Mouse (Mus musculus): ENCODE data around the gene Slc7a6os. TPM values are rescaled to one million over a fixed set of nuclear protein-coding genes. Genes with fewer than 3 reads are reported as not detected.

Slc7a6os gene
- 34.5 and 37.4 TPM in 2 replicates for polyA plus RNA-seq (2014; fragmentation: Nextera tagmentation; extraction: Ambion mirVana)

DNA sequence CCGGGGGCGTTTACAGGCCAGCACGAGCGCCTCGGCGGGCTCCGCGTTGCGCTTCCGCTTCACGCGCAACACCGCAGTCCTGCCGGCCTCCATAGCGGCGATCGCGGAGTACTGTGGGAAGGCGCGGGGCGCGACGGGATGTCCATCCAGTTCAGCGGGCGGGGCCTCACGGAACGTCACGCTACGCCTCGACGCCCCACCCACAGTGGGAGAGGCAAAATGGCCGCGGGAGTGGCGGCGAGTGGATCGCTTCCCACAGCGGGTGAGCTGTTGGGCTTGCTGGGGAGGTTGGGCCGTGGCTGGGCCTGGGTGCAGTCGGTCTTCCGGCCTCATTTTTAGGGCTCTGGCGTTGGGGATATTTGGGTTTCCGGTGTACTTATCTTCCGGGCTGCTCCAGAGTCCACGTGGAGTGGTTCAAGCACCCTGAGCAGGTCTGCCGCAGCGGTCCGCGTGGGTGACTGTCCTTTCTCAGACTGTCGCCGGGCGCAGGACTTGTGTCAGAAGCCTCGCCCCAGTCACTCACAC, at the start of gene Slc7a6os, which contains the start of gene Prmt7:
Gene Slc7a6os, minus strand, starts transcription at position 115 of the 525 bp plus-strand sequence.
Gene Prmt7, plus strand, starts transcription at position 116 of the 525 bp plus-strand sequence.
- ATAC-seq (replicated peaks; ENCODE audit: low FRiP score, low TSS enrichment, low read depth) (peak; percentile 98), DNase-seq (ENCODE audit: low spot score) (peak; percentile 96)
- peaks cover 11% of the 10 kb centered on the region for H3K4me1 ChIP-seq (replicated peaks; ENCODE audit: control insufficient read depth, insufficient read depth, low read length)
- H3K9ac ChIP-seq (ENCODE audit: low read length) = peak within 1 kb of the TSS; percentile 93
- H3K27me3 ChIP-seq (replicated peaks; ENCODE audit: control insufficient read depth, insufficient read depth, low read length) = no peaks in the 10 kb centered on the region
- H3K27ac ChIP-seq (ENCODE audit: low read depth) = peak within 1 kb of the TSS; percentile 90
- H3K4me2 ChIP-seq (ENCODE audit: low read length) = peak within 1 kb of the TSS; percentile 84
- H3K9me3 ChIP-seq (ENCODE audit: control insufficient read depth, low read length) = no peaks in the 10 kb centered on the region
- H3K36me3 ChIP-seq (ENCODE audit: control insufficient read depth, insufficient read depth, low read length) = peaks cover 51% of the 10 kb centered on the region
- H3K4me3 ChIP-seq (ENCODE audit: low read depth, low read length) = peak within 1 kb of the TSS; percentile 96
- under 1% methylated on average over 52 of the region's 52 CpGs for WGBS

DNA sequence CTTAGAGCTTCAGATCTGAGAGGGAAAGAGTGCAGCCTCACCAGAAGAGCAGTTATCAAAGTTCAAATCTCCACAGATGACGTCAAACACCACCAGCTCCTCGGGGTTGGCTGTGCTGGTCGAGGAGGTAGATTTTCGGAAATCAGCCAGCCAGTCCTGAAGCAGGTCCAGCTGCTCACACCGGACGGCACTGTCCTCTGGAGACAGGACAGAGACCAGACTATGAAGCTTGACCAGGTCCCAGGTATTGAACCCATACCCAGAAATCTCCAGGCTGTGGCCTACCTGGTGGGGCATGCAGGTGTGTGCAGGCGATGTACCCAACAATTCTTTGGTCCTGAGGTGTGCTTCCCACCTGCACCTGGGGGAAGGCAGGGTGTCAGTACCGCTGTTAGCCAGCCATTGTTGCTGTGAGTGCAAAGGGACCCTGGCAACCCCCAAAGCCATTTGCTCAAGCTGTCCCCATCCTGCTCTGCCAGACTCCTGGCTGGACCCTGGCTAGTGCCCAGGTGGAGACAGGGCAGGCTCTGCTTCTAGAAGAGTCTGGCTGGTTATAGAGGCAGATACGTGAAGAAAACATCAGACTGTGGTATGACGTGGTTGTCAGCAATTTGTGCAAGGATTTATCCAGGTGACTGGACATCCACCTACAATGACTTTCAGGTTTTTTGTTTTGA, 49.0 kb upstream of the Slc7a6os start:
- ATAC-seq (replicated peaks; ENCODE audit: low FRiP score, low TSS enrichment, low read depth) (no peak), DNase-seq (ENCODE audit: low spot score) (no peak)
- no peak overlapping the region for H3K4me3 ChIP-seq (ENCODE audit: low read depth, low read length)
- H3K4me2 ChIP-seq (ENCODE audit: low read length) = no peak overlapping the region
- WGBS = 93% methylated on average over 10 of the region's 10 CpGs
- no peak overlapping the region for H3K27ac ChIP-seq (ENCODE audit: low read depth)
- no peak overlapping the region for H3K9ac ChIP-seq (ENCODE audit: low read length)
- no peaks in the 10 kb centered on the region for H3K9me3 ChIP-seq (ENCODE audit: control insufficient read depth, low read length)
- no peaks in the 10 kb centered on the region for H3K27me3 ChIP-seq (replicated peaks; ENCODE audit: control insufficient read depth, insufficient read depth, low read length)
- H3K36me3 ChIP-seq (ENCODE audit: control insufficient read depth, insufficient read depth, low read length) = peaks cover 16% of the 10 kb centered on the region
- H3K4me1 ChIP-seq (replicated peaks; ENCODE audit: control insufficient read depth, insufficient read depth, low read length) = peaks cover 3% of the 10 kb centered on the region; the same call in 1 of the 2 replicates

DNA sequence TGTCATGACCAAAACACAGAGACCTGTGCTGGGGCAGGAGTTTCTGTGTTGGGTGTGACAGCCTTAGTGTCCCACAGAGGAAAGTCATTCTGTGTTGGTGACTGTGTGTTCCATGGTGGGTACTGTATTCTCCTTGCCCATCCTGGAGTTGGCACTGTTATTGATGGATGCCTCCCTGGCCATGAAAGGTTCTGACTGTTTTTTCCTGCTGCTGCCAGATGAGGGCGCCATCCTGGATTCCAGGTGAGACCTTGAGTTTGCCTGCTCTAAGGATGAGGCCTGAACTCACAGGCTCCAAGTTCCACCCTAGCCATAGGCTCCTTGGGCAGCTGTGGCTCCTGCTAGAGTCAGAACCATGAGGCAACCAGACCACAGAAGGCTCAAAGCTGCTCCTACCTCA, 47.4 kb upstream of the Slc7a6os start:
- Histone ChIP-seq H3K9ac (ENCODE audit: low read length) (no peak overlapping the region), H3K9me3 (ENCODE audit: control insufficient read depth, low read length) (no peaks in the 10 kb centered on the region), H3K4me3 (ENCODE audit: low read depth, low read length) (no peak overlapping the region), H3K27me3 (replicated peaks; ENCODE audit: control insufficient read depth, insufficient read depth, low read length) (no peaks in the 10 kb centered on the region), H3K4me1 (replicated peaks; ENCODE audit: control insufficient read depth, insufficient read depth, low read length) (peaks cover 3% of the 10 kb centered on the region; the same call in 1 of the 2 replicates), H3K27ac (ENCODE audit: low read depth) (no peak overlapping the region), H3K36me3 (ENCODE audit: control insufficient read depth, insufficient read depth, low read length) (peaks cover 27% of the 10 kb centered on the region), H3K4me2 (ENCODE audit: low read length) (no peak overlapping the region)
- no peak for ATAC-seq (replicated peaks; ENCODE audit: low FRiP score, low TSS enrichment, low read depth)
- 40% methylated on average over 1 of the region's 1 CpGs for WGBS
- no peak for DNase-seq (ENCODE audit: low spot score)

DNA sequence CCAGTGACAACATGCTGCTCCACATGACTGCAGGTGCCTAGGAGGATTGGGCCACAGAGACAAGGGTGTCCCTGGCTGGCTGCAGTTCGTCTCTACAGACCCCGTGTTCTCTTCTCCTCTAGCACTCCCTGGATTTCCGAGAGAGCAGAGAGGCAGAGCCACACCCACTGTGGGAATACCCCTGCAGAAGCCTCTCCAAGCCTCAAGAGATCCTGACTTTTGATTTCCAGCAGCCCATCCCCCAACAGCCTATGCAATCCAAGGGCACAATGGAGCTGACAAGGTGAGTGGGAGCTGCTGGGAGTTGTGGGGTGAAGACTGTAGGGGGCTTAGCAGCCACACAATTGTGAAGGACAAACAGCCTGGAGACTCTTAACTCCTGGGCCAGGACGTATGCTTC, 39.5 kb upstream of the Slc7a6os start:
- H3K36me3 ChIP-seq (ENCODE audit: control insufficient read depth, insufficient read depth, low read length) = peaks cover 89% of the 10 kb centered on the region
- 72% methylated on average over 4 of the region's 4 CpGs for WGBS
- no peak overlapping the region for H3K27ac ChIP-seq (ENCODE audit: low read depth)
- H3K4me1 ChIP-seq (replicated peaks; ENCODE audit: control insufficient read depth, insufficient read depth, low read length) = no peaks in the 10 kb centered on the region
- no peak overlapping the region for H3K9ac ChIP-seq (ENCODE audit: low read length)
- DNase-seq (ENCODE audit: low spot score) (no peak), ATAC-seq (replicated peaks; ENCODE audit: low FRiP score, low TSS enrichment, low read depth) (no peak)
- H3K9me3 ChIP-seq (ENCODE audit: control insufficient read depth, low read length) = no peaks in the 10 kb centered on the region
- H3K4me2 ChIP-seq (ENCODE audit: low read length) = no peak overlapping the region
- H3K27me3 ChIP-seq (replicated peaks; ENCODE audit: control insufficient read depth, insufficient read depth, low read length) = no peaks in the 10 kb centered on the region
- H3K4me3 ChIP-seq (ENCODE audit: low read depth, low read length) = no peak overlapping the region

DNA sequence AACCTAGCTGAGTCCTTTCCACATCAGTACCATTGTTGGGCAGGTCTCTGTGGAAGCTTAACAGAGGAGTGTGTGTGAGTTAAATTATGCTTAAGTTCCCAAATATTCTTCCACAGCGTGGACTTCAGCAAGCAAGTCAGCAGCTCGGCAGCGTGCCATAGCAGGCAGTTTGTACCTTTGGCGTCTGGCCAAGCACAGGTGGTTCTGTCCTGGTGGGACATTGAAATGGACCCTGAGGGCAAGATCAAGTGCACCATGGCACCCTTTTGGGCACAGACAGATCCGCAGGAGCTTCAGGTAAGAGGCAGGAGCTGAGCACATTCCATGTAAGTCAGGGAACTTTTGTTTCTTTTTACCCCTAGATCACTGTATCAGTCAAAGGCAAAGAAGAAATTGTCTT, 26.4 kb upstream of the Slc7a6os start:
- no peak overlapping the region for H3K4me3 ChIP-seq (ENCODE audit: low read depth, low read length)
- H3K4me2 ChIP-seq (ENCODE audit: low read length) = no peak overlapping the region
- peaks cover 61% of the 10 kb centered on the region for H3K36me3 ChIP-seq (ENCODE audit: control insufficient read depth, insufficient read depth, low read length)
- no peak overlapping the region for H3K9ac ChIP-seq (ENCODE audit: low read length)
- 88% methylated on average over 5 of the region's 5 CpGs for WGBS
- H3K9me3 ChIP-seq (ENCODE audit: control insufficient read depth, low read length) = no peaks in the 10 kb centered on the region
- H3K27me3 ChIP-seq (replicated peaks; ENCODE audit: control insufficient read depth, insufficient read depth, low read length) = no peaks in the 10 kb centered on the region
- ATAC-seq (replicated peaks; ENCODE audit: low FRiP score, low TSS enrichment, low read depth) (no peak), DNase-seq (ENCODE audit: low spot score) (no peak)
- H3K27ac ChIP-seq (ENCODE audit: low read depth) = no peak overlapping the region
- H3K4me1 ChIP-seq (replicated peaks; ENCODE audit: control insufficient read depth, insufficient read depth, low read length) = no peaks in the 10 kb centered on the region

DNA sequence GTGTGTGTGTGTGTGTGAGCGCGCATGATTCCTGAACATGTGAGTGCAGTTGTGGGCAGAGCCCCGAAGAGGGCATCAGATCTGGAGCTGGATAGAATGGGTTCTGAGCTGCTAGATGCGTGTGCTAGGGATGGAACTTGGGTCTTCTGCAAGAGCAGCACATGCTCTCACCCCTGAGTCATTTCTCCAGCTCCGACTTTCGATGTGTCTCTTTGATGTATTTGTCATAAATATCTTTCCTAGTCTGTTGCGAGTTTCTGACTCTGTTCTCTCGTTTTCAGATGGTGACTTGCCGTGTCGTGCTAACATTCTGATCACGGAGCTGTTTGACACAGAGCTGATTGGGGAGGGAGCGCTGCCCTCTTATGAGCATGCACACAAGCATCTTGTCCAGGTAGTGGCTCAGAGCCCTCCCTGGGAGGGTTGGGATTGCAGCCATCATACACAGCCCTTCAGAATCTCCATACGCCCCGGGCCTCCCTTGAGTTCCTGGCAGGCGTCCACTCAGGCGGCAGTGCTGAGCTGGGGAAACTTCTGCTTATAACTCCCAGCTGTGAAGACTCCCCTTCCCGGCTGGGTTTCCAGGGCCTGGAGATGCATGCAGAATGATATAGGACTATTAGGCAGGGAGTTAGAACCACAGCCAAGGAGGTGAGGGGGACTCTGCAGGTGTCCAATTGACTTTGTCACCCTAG, 24.0 kb upstream of the Slc7a6os start:
- ATAC-seq (replicated peaks; ENCODE audit: low FRiP score, low TSS enrichment, low read depth) = no peak
- H3K4me1 ChIP-seq (replicated peaks; ENCODE audit: control insufficient read depth, insufficient read depth, low read length) = no peaks in the 10 kb centered on the region
- H3K4me3 ChIP-seq (ENCODE audit: low read depth, low read length) = no peak overlapping the region
- WGBS = 87% methylated on average over 17 of the region's 17 CpGs
- no peak overlapping the region for H3K4me2 ChIP-seq (ENCODE audit: low read length)
- DNase-seq (ENCODE audit: low spot score) = no peak
- no peak overlapping the region for H3K9ac ChIP-seq (ENCODE audit: low read length)
- no peaks in the 10 kb centered on the region for H3K9me3 ChIP-seq (ENCODE audit: control insufficient read depth, low read length)
- H3K27me3 ChIP-seq (replicated peaks; ENCODE audit: control insufficient read depth, insufficient read depth, low read length) = no peaks in the 10 kb centered on the region
- H3K36me3 ChIP-seq (ENCODE audit: control insufficient read depth, insufficient read depth, low read length) = peaks cover 66% of the 10 kb centered on the region
- no peak overlapping the region for H3K27ac ChIP-seq (ENCODE audit: low read depth)

DNA sequence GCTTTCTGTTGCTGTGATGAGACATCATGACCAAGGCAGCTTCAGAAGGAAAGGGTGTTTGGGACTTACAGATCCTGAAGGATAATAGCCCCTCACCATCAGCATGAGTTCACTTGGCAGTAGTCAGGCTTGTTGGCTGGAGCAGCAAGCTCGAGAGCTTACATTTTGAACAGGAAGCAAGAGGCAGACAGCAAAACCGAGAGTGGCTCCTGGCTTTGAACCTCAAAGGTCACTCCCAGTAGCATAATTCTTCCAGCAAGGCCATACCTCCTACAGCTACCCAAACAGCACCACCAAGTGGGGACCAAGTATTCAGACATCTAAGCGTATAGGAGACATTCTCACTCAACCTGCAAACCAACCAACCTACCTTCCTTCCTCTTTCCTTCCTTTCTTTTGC, 22.0 kb upstream of the Slc7a6os start:
- Histone ChIP-seq H3K9me3 (ENCODE audit: control insufficient read depth, low read length) (no peaks in the 10 kb centered on the region), H3K4me1 (replicated peaks; ENCODE audit: control insufficient read depth, insufficient read depth, low read length) (no peaks in the 10 kb centered on the region), H3K27ac (ENCODE audit: low read depth) (no peak overlapping the region), H3K27me3 (replicated peaks; ENCODE audit: control insufficient read depth, insufficient read depth, low read length) (no peaks in the 10 kb centered on the region), H3K4me3 (ENCODE audit: low read depth, low read length) (no peak overlapping the region), H3K4me2 (ENCODE audit: low read length) (no peak overlapping the region), H3K36me3 (ENCODE audit: control insufficient read depth, insufficient read depth, low read length) (peaks cover 71% of the 10 kb centered on the region), H3K9ac (ENCODE audit: low read length) (no peak overlapping the region)
- WGBS = 71% methylated on average over 3 of the region's 3 CpGs
- DNase-seq (ENCODE audit: low spot score) (no peak), ATAC-seq (replicated peaks; ENCODE audit: low FRiP score, low TSS enrichment, low read depth) (no peak)

DNA sequence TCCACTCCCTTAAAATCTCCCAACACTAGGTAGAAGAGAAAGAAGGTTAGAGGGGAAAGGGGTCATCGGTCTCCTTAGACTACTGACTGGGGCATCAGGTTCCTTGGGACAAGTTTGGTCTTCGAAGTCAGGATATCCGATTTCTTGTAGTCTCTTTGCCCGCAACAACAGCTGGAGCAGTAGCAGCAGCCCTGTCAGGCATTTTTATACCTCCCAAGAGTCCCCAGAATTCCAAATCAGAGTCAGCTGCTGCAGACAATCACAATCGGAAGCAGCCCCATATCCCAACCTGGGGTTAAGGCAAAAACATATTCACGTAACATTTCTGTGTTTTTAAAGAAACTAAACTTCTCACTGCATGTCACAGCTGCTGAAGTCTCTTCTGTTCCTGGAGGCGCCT, 20.8 kb upstream of the Slc7a6os start:
- Histone ChIP-seq H3K9me3 (ENCODE audit: control insufficient read depth, low read length) (no peaks in the 10 kb centered on the region), H3K4me3 (ENCODE audit: low read depth, low read length) (no peak overlapping the region), H3K36me3 (ENCODE audit: control insufficient read depth, insufficient read depth, low read length) (peaks cover 67% of the 10 kb centered on the region), H3K27ac (ENCODE audit: low read depth) (no peak overlapping the region), H3K27me3 (replicated peaks; ENCODE audit: control insufficient read depth, insufficient read depth, low read length) (no peaks in the 10 kb centered on the region), H3K9ac (ENCODE audit: low read length) (no peak overlapping the region), H3K4me2 (ENCODE audit: low read length) (no peak overlapping the region), H3K4me1 (replicated peaks; ENCODE audit: control insufficient read depth, insufficient read depth, low read length) (no peaks in the 10 kb centered on the region)
- ATAC-seq (replicated peaks; ENCODE audit: low FRiP score, low TSS enrichment, low read depth) = no peak
- WGBS = 88% methylated on average over 7 of the region's 7 CpGs
- no peak for DNase-seq (ENCODE audit: low spot score)

All from intestine, embryonic 14.5 days (tissue).